Mouse (Mus musculus) kidney, adult 2 months (tissue): Measurements from ENCODE around the gene Enpp3.

ENCODE experiments used
- CTCF ChIP-seq: fragments of 200-500 bp; conservative IDR thresholded peaks from 2 replicates; pipeline ENCODE4 v1.5.1; 2011; ENCODE audit warnings: low read depth, mild to moderate bottlenecking, control low read depth, low read length, moderate library complexity, mixed read lengths; ENCODE audit not compliant: insufficient read depth, insufficient read length
- POLR2A ChIP-seq: fragments of 200-500 bp; IDR thresholded peaks from one replicate; pipeline ENCODE4 v1.6.1; 2011; ENCODE audit warnings: low read depth, low read length, control low read depth

DNA sequence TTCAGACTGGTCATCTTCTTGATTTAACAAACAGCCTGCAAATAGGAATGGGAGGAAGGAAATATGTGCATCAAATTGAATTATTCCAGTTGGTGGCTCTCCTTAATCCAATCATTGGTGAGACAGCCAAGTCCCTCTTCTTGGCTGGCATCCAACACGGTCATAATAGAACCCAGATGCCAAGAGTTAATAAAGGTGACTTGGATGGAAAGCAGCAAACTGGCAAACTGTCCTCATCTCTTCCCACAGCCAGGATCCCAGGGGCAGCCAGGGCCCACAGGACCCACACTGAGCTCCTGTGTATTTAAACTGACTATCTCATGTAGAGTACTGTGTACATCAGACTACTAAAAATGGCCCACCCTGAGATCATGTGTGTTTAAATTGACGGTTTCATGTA is 104.2 kb downstream of the Enpp3 start:
- TF ChIP-seq CTCF: no peak
- TF ChIP-seq POLR2A: no peak
